Mouse (Mus musculus) gastrocnemius, postnatal 14 days (tissue): ENCODE data around the gene Ahnak2. TPM values are rescaled to one million over a fixed set of nuclear protein-coding genes. Genes with fewer than 3 reads are reported as not detected.
A peak's percentile ranks its signal among the peaks of the same experiment; 100 is the strongest.
"Not testable (repeated sequence)": the region's sequence is repeated elsewhere in the genome, so short reads cannot be mapped to it uniquely, and the experiment has no call there.

Experiments used
- DNase-seq: peaks from one replicate; pipeline ENCODE4 v3.0.0; 2021; ENCODE audit warnings: mixed read lengths
- intact Hi-C: fragments of 180-260 bp; cut with DNase I; formaldehyde crosslinking; loops from one replicate; pipeline ENCODE4 v1.15.1; 2025; ENCODE audit warnings: low total_unique reads
- total RNA-seq, 2 experiments: library from RNA; stranded (reverse); gene quantifications; 2 replicates each; pipeline ENCODE4 v1.2.3; 2021

The Ahnak2 gene
- total RNA-seq, 2 experiments from 2014 or later, result 7.8 to 11.3 TPM

DNA sequence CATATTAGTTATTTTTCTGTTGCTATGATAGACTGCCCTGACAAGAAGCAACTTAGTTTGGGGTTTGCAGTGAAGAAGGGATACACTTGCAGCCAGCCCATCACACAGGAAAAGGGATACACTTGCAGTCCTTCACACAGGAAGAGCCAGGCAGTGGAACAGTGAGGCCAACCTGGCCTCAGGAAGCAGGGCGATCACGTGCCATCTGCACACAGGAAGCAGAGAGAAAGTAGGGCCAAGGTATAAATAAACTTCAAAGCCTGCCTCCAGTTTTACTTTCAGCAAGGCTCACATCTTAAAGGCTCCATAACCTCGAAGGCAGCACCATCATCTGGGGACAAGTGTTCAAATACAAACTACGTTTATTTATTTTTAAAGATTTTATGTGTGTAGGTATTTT, 20.8 kb upstream of the Ahnak2 start:
- intact Hi-C loops, result no loop called here
- no peak for DNase-seq

DNA sequence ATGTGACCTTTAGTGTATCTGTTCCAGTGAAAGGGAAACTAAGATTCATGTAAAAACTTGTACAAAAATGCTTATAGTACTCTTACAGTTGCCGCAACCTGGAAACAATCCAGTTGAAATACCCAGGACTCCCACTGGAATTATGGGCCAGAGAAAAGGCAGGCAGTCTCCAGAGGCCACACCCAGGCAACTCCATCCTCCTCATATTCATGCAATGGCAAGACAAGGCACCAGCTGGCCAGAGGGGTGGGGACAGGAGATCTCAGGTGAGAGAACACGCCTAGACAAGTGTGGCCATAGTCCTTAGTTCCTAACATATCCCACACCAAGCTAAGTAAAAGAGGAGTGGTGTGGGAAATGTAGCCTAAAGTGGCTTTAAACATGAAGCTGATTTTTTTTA, 20.2 kb upstream of the Ahnak2 start:
- no peak for DNase-seq
- intact Hi-C loops, result no loop called here

DNA sequence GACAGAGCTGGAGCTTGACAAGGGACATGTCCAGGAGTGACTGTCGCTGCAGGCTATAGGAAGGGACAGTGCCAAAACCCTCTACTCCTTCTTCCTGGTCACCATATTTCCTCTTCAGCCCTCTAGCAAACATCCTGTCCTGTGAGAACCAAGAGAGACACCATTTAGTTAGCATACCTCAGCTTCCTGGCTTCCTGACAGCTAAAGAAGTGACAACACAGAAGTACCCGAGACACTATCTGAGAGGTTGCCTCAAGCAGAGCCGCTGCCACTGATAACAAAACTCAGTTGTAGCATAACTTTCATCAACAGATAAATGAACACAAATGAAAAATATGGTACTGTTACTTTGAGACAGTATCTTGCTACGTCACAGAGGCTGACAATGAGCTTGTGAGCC, 19.5 kb upstream of the Ahnak2 start:
- no peak for DNase-seq
- intact Hi-C loops, result no loop called here

DNA sequence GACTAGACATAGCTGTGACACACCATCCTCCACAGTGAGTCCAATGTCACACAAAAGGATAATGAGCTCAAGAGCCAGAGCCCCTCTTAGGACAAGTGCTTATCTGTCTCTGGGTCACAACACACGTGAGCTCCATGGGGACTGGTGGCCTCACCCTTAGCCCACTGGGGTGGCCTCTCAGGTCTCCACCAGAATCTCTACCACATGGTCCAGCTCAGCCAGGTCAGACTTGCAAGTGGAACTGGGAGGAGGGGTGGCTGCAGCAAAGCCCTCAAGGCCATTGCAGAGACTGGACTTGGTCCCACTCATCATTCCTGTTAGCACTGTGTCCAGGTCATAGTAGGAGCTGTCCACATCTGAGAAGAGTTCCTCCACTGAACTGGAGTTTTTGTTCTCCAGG, 18.8 kb upstream of the Ahnak2 start:
- intact Hi-C loops, result no loop called here
- DNase-seq, result no peak

DNA sequence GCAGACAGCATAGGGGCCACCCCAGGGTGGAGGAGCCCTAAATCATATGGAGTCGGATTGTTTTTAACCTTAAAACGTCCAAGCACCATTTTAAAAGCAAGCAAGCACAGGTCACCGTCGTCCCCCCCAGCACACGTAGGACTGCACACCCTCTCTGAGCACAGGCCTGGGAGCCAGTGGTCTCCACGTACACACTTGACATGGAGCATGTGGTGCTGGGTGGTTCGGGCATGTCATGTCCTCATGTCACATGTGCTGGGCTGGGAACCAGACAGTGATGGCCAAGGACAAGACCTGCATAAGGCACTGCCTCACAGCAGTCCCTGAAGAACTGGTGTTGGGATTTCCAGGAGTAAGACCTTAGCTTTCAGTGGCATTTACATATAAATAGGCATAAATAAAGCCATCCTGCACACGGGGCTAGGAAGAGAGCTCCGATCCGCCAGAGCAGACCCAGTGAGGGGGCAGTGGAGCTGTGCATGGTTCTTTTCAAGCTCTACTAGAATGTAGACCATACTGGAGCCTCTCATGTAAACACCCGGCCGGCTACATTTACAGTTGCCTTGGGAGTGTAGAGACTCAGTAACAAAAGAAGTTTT, 18.0 kb upstream of the Ahnak2 start:
- intact Hi-C loops, result no loop called here

DNA sequence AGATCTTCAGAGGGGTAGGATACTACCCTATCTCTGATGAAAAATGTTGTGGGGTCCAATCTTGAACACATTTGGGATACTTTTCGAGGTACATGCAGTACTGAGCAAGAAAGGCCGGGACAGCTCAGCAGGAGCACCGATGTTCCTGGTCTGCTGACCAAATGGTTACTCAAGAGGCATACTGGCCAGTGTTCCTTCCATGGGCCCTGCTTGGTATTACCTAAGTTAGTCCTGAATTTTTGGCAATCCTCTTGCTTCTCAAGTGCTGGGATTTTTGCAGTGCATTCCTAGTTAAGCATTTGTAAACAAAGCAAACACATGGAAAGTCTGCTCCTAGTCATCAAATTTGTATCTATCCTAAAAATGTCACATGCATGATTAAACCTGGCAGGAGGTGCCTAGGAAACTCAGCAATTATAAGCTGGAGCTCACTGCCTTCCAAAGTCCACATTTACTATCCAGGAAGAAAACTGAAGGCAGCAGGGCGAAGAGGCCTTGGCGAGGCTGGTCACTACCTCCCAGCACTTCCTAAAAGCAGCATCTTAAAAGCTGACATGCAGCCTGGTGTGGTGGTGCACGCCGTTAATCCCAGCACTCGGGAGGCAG, 16.7 kb upstream of the Ahnak2 start:
- no peak for DNase-seq
- intact Hi-C loops, result no loop called here

More for the DNA sequence above, 18.0 kb upstream of the Ahnak2 start:
- DNase-seq, result no peak

DNA sequence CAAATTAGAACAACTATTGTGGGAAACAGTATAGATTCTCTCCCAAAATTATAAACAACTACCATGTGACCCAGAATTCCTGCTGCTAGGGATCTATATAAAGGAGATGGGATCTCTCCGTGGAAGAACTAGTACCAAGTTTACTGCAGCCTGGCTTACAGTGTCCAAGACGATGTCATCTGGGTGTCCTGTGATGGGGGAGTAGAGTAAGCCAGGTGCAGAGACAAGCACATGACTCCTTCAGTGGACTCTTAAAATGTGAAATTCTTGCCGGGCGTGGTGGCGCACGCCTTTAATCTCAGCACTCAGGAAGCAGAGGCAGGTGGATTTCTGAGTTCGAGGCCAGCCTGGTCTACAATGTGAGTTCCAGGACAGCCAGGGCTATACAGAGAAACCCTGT, 14.4 kb upstream of the Ahnak2 start:
- intact Hi-C loops, DNase-seq: not testable (repeated sequence)

DNA sequence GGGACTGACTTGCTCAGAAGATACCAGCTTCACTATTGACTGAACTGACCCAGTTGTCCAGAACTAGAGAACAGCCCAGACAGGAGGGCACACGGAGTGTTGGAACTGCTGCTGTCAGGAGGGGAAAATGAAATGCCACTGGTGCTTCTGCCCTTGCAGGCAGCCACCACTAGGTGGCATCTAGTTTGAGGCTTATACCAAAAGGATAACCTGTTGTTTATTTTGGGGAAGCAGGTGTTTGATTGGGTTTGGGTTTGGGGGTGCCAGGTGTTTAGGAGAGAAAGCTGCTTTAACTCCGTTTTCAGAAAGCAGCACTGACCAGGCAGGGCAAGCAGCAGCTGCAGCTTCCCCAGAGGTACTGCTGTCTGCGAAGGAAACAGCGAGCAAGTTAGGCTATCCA, 13.8 kb upstream of the Ahnak2 start:
- no peak for DNase-seq
- intact Hi-C loops, result no loop called here

DNA sequence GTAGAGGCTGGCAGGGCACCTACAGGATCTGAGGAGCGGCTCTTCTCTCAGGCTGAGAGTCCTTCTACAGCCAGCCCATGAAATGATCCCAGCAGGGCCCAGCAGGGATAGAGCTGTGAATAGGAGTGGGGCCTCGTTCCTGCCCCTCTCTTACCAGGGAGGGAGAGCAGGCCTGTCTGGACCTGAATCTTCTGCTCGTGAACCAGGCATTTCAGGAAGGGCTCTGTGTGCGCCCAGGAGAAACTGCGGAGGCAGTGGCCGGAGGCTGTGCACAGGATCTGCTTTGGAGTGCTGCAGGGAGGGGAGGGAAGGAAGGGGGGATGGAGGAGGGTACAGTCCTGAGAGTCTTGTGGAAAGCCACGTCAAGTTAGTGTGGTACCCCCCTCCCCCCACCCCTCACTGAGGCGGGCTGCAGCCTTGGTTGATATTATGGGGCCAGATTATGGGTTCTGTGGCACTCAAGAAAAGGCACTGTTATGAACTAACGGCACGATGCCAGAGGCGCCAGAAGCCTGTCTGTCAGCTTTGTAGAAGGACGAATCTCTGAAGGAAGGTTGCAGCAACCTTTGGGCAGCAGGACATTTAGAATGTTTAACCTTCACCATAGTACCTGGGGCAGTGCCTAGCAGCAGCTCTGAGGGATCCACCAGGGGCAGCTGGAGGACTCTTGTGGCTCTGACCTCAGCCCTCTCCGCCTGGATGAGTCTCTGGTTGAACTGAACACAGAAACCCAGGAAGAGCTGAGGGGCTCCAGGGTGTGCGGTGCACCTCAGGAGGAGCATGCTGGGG, 12.4 kb upstream of the Ahnak2 start:
- no peak for DNase-seq
- intact Hi-C loops, result no loop called here

DNA sequence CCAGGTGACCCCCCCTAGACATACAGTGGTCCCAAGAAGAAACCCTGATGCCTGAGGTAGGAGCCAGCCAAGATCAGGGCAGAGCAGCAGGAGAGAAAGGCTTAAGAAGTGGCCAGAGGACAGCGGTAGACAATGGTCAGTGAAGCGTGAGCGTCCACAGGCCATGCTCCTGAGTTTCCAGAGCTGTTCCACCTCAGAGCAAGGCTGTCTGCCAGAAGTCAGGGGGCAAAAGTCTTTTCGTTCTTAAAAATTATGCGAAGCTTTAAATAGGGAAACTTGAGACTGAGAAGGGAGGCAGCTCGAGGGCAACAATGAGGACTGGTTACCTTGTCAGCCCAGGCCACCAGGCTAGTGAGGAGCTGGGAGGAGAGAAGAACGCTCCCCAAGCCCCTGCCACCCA, 10.9 kb upstream of the Ahnak2 start:
- no peak for DNase-seq
- intact Hi-C loops, result no loop called here

DNA sequence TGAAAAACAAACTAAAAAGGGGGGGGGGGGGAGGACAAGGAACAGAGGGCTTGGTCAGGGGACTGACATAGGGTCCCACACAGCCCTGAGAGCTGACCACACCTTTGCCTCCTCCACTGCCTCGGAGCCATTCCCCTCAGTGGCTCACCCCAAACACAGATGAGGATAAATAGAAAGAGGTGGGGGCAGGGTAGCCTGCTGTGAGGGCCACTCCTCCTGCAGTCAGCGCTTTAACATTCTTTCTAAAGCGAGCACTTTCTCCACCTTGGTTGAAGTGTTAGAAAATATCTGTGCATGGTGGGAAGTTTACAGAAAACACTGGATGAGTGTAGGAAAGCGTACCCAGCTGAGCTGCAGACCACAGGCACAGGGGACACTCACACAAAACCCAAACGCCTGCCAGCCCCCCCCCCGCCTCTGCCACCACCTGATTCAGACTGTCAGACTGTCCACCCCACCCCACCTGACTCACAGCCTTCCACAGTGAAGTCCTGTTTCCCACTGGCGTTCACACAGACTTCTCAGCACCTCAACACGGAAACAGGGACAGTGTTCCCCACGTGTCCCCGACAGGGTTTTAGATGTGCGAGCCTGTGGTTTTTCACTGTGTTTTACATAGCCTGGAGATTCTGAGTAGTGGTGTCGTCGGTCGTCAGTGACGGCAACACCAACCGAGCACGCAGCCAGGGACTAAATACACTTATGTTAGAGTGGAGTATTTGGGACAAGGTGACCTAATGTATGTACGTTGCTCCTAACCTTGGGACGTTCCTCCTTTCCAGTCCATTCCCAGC, 7.8 kb upstream of the Ahnak2 start:
- no peak for DNase-seq
- intact Hi-C loops, result no loop called here

DNA sequence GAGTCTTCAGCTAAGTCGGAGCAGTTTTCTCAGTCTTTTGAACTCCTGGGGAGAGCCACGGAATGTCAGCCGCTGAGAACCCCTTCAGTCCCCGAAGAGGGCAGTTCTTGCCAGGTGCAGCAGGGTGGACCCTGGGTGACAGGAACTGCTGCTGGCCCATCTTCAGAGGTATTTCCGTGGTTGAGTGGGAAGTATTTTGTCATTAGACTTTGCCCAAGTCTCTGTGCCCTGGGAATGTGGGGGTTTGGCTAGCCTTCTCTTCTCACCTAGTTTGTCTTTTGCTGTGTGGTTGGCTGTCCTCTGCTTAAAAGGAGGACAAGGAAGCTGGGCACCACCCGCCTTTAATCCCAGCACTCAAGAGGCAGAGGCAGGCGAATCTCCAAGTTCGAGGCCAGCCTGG, 7.2 kb upstream of the Ahnak2 start:
- intact Hi-C loops, result no loop called here
- DNase-seq, result no peak

DNA sequence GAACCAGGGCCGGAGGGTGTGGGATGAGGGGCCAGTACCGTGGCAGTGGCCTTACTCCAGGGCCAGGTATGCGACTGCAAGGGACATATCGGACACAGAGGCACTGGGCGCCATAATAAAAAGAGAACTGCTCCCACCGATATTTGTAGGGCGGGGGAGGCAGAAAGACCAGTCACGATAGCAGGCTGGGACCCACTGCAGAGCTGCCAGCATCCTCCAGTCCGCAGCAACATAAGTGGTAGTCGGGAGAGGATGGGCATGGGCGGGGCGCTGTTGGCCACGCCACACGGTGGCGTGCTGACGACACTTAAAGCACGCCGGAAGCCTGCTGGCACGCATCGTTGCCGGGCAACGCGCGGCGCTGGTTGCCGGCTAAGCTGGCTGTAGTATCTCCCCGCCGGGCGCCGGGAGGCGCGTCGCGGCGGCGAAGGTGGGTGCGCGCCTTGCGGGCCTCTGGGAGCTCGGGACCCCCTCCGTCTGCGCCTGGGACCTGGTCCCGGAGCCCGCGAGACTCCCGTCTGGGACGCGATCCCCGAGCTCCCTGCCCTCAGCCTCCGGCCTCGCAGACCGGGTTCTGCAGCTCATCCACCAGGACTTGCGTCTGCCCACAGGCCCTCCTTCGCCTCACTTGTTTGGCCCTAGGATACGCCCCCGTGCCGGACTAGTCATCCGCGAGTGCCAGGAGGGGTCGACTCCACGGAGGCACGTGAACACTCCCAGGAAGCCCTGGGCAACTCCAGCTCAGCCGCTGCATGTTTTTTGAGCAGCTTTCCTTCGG, 6.3 kb upstream of the Ahnak2 start, which contains the start of gene Clba1:
Clba1 (plus strand) TSS at position 351 of the 778 bp plus-strand sequence.
- DNase-seq, result peak; percentile 92
- intact Hi-C loops, result no loop called here

DNA sequence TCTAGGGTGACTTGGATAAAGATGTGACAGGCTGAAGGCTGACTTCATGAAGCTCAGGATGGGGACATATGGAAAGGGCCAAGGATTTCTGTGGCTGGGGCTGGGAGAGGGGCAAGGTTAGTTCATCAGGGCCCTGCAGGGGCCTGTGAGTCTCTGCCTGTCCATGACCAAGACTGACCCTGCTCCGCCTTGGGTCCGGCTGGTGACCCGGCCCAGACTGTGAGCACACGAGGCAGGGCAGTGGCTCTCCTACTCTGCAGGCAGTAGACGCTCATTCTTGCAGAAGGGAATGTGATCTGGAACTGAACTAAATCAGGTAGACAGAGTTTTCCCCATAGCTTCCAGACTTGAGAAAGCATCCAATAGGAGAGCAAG, 5.7 kb upstream of the Ahnak2 start:
- intact Hi-C loops, result no loop called here
- peak; percentile 7 for DNase-seq

DNA sequence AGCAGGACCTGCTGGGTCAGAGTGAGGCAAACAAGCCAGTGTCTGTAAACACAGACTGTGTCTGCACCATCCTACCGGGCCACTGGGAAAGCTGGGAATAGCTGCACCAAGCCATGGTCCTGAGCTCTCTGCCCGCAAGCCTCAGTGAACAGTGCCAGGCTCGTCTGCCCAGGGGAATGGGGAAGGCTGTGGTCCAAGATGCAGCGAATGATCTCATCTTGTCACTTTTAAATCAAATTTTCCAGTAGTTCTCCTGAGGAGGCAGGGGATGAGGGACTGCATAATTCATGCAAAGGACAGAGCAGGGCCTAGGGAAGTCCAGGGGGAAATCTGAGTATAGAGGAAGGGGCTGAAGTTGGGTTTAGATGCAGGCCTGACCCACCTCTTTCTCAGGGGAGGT, 5.3 kb upstream of the Ahnak2 start:
- intact Hi-C loops, result no loop called here

DNA sequence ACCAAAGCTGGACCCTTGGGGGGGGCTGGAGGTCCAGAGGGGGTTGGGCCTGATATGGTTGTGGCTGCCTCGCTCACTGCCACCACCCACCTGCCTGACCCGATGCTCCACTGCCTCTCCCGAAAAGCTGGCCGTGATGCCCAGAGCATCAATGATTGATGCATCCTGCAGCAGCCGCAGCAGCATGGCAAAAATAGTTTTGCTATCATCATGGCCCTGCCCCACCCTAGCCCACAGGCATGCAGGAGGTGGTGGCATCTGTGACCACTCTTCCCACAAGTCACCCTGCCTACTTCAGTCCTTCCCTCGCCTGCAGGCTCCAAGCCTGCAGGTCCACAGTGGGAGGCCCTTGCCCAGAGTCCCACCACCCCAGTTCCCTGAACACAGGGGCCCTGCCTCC, 3.6 kb upstream of the Ahnak2 start:
- no peak for DNase-seq
- intact Hi-C loops, result no loop called here

More for the DNA sequence above, 5.3 kb upstream of the Ahnak2 start:
- peak; percentile 4 for DNase-seq

DNA sequence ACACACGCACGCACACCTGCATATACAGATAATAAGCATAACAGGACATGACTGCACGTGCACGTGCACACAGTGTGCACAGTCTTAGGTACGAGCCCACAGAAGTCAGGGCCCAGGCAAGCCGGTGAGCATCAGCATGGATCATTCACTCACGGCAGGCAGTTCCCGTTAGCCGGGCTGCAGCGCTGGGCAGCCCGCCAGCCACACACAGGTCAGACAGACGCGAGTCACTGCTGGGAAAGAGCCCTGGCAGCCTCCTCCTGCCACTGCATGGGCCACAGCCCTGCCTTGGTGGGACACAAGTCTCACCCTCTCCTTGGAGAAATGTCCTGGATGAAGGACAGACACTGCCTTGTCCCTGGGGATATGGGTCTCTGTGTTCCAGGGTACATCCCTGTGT, 1.6 kb upstream of the Ahnak2 start:
- intact Hi-C loops, result loop anchor here (5.0 kb wide), 1 partner anchor 38 kb away; no protein-coding TSS in a partner anchor
- DNase-seq, result no peak

DNA sequence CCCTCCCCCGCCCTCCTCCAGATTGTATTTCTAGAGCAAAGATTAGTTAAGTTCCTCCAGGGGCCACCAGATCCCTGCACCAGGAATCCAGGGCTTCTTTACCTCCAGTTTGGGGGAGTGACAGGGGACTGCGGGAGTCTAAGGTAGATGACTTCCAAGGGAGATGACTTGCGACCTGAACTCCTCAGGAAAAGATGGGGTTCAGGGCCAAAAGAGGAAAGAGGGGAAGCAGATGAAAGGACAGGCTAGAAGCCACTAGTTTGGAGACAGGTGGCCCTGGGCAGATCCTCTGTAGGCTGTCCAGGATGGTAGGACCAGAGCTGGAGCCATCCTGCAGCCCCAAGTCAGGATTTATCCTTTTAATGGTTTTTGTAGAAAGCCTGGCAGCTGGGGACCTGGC, 460 bp upstream of the Ahnak2 start:
- intact Hi-C loops, result loop anchor here (5.0 kb wide), 1 partner anchor 39 kb away; no protein-coding TSS in a partner anchor
- DNase-seq, result peak; percentile 3

DNA sequence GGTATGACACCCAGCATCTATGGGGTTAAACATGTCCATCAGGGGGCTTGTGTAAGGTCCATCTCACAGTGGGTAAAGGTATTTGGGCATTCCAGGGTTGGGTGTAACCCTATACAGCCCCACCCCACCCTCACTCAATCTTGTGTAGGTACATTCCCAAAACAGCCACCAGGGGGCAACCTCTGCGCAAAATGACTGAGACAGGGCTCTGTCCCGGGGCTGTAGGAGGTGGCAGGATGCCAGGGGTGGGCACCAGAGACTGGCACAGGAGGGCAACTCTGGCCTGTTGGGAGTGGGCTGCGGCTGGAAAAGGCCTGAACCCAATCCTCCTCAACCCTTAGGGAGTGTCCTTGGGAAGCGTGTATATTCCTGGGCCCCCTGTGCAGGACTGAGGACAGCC, 2.0 kb downstream of the Ahnak2 start:
- peak; percentile 63 for DNase-seq
- intact Hi-C loops, result loop anchor here (5.0 kb wide), 1 partner anchor 42 kb away; no protein-coding TSS in a partner anchor
